ENCODE assay signal across 10 mouse cellular contexts in genomic region chr3:27904659-27905330, GRCm38 (mm10). TPM values are rescaled to one million over a fixed set of nuclear protein-coding genes. Genes with fewer than 3 reads are reported as not detected.
DNase-seq lines count a peak whose midpoint lies in the region; ATAC-seq and TF ChIP-seq lines count a peak whose summit lies in the region.
"Had no signal": no experiment of that assay in that cellular context is flagged by ENCODE, and none has a peak within 500 bp of the region (broad histone marks: within the 10 kb centered on the region; RNA-seq: fewer than 3 reads in every experiment).

No protein-coding gene starts in this region.

- H3K4me1 ChIP-seq in kidney, embryonic 14.5 days (ENCODE audit: control insufficient read depth, insufficient read depth, low read length) = no peaks in the 10 kb centered on the region
- peaks cover 9% of the 10 kb centered on the region for H3K4me1 ChIP-seq in lung, embryonic 16.5 days (replicated peaks; ENCODE audit: control insufficient read depth, insufficient read depth, low read length)
- no peaks in the 10 kb centered on the region for H3K4me1 ChIP-seq in hindbrain, postnatal 0 days (ENCODE audit: insufficient read depth, low read length)

- H3K4me2 ChIP-seq in kidney, embryonic 14.5 days (replicated peaks; ENCODE audit: low read depth, low read length) = no peak overlapping the region
- no peak overlapping the region for H3K4me2 ChIP-seq in lung, embryonic 16.5 days (ENCODE audit: low read depth, low read length)
- H3K4me2 ChIP-seq in hindbrain, postnatal 0 days (ENCODE audit: low read depth, low read length) = no peak overlapping the region
- H3K4me2 ChIP-seq: limb, embryonic 15.5 days had no signal

- TF ChIP-seq CTCF in hindbrain, postnatal 0 days (IDR thresholded peaks at IDR 0.05; ENCODE audit: low read depth) = no peak

- intact Hi-C loops in gastrocnemius, postnatal 14 days (cut with DNase I; ENCODE audit: low total_unique reads) = no loop called here
- intact Hi-C loops in heart, postnatal 25 days (cut with DNase I) = loop anchor here (5.0 kb wide), 1 partner anchor 33 kb away; the partner anchor contains the start of gene Pld1

- H3K9ac ChIP-seq in kidney, embryonic 14.5 days (ENCODE audit: low read depth, low read length) = no peak overlapping the region
- no peak overlapping the region for H3K9ac ChIP-seq in lung, embryonic 16.5 days (ENCODE audit: low read length)
- no peak overlapping the region for H3K9ac ChIP-seq in hindbrain, postnatal 0 days (replicated peaks; ENCODE audit: low read length)
- H3K9ac ChIP-seq: limb, embryonic 15.5 days had no signal

- WGBS in kidney, embryonic 14.5 days = 45% methylated on average over 13 of the region's 13 CpGs
- WGBS in lung, embryonic 16.5 days = 12% methylated on average over 13 of the region's 13 CpGs
- 50% methylated on average over 13 of the region's 13 CpGs for whole genome bisulfite sequencing in hindbrain, postnatal 0 days

- H3K27ac ChIP-seq in kidney, embryonic 14.5 days (ENCODE audit: low read depth, low read length) = no peak overlapping the region
- no peak overlapping the region for H3K27ac ChIP-seq in lung, embryonic 16.5 days (ENCODE audit: low read length)
- H3K27ac ChIP-seq in hindbrain, postnatal 0 days = no peak overlapping the region
- H3K27ac ChIP-seq: limb, embryonic 15.5 days had no signal

- H3K36me3 ChIP-seq in kidney, embryonic 14.5 days (ENCODE audit: control insufficient read depth, insufficient read depth, low read length) = no peaks in the 10 kb centered on the region
- no peaks in the 10 kb centered on the region for H3K36me3 ChIP-seq in lung, embryonic 16.5 days (ENCODE audit: control insufficient read depth, insufficient read depth, low read length)
- H3K36me3 ChIP-seq in hindbrain, postnatal 0 days (ENCODE audit: insufficient read depth, low read length) = no peaks in the 10 kb centered on the region
- H3K36me3 ChIP-seq: limb, embryonic 15.5 days had no signal

- no peaks in the 10 kb centered on the region for H3K27me3 ChIP-seq in kidney, embryonic 14.5 days (ENCODE audit: control insufficient read depth, insufficient read depth, low read length)
- no peaks in the 10 kb centered on the region for H3K27me3 ChIP-seq in lung, embryonic 16.5 days (ENCODE audit: control insufficient read depth, insufficient read depth, low read depth, low read length)
- H3K27me3 ChIP-seq in hindbrain, postnatal 0 days (ENCODE audit: insufficient read depth, low read length) = no peaks in the 10 kb centered on the region
- H3K27me3 ChIP-seq: limb, embryonic 15.5 days had no signal

- peak; percentile 47; the same call in 1 of the 2 replicates for ATAC-seq in kidney, embryonic 14.5 days (ENCODE audit: low FRiP score, low TSS enrichment)
- ATAC-seq in lung, embryonic 16.5 days (ENCODE audit: low read depth) = peak; percentile 42
- ATAC-seq in hindbrain, postnatal 0 days = no peak

- DNase-seq in kidney, adult 11 months = no peak
- DNase-seq in gastrocnemius, postnatal 14 days = peak; percentile 42
- DNase-seq in heart, postnatal 25 days (ENCODE audit: low spot score) = peak; percentile 26
- DNase-seq in hindbrain, postnatal 0 days (ENCODE audit: low spot score) = no peak
- no peak for DNase-seq in cerebellum, adult 8-10 months
- DNase-seq in right cerebral cortex, postnatal 4 days = no peak

- H3K4me3 ChIP-seq in kidney, embryonic 14.5 days (ENCODE audit: low read length) = no peak overlapping the region
- H3K4me3 ChIP-seq in lung, embryonic 16.5 days (ENCODE audit: low read length) = no peak overlapping the region
- no peak overlapping the region for H3K4me3 ChIP-seq in hindbrain, postnatal 0 days (ENCODE audit: low read length)
- H3K4me3 ChIP-seq: limb, embryonic 15.5 days had no signal

- H3K9me3 ChIP-seq in kidney, embryonic 14.5 days (ENCODE audit: control insufficient read depth, low read length) = peaks cover 10% of the 10 kb centered on the region; the same call in 1 of the 2 replicates
- H3K9me3 ChIP-seq in lung, embryonic 16.5 days (ENCODE audit: control insufficient read depth, low read length) = peaks cover 2% of the 10 kb centered on the region; the same call in 1 of the 2 replicates
- H3K9me3 ChIP-seq in hindbrain, postnatal 0 days (ENCODE audit: low read length) = no peaks in the 10 kb centered on the region
- H3K9me3 ChIP-seq: limb, embryonic 15.5 days had no signal

RNA-seq across cellular contexts. Expression of gene Tmem212, which starts 8.6 kb away (rescaled TPM):
- not detected in 2 replicates for polyA plus RNA-seq in kidney, embryonic 14.5 days (2014; fragmentation: Nextera tagmentation; extraction: Ambion mirVana)
- not detected for total RNA-seq in gastrocnemius, postnatal 14 days (2021)
- not detected for total RNA-seq in heart, postnatal 25 days (2021)
- 3.5 and 7.7 TPM in 2 replicates for polyA plus RNA-seq in lung, embryonic 16.5 days (2015; fragmentation: Nextera tagmentation; extraction: Ambion mirVana)
- 1.8 and 7.2 TPM in 2 replicates for total RNA-seq in hindbrain, postnatal 0 days (2014; rRNA removed)
- 1.6 and 2.8 TPM in 2 replicates for polyA plus RNA-seq in hindbrain, postnatal 0 days (2015; fragmentation: Nextera tagmentation; extraction: Ambion mirVana)
- total RNA-seq: hematopoietic stem cell, adult 5-6 weeks had no signal
- polyA plus RNA-seq: limb, embryonic 15.5 days had no signal

RNA-seq across cellular contexts. Expression of gene Pld1, which starts 33.7 kb away (rescaled TPM):
- polyA plus RNA-seq in kidney, embryonic 14.5 days (2014; fragmentation: Nextera tagmentation; extraction: Ambion mirVana) = 2.9 and 4.8 TPM in 2 replicates
- 10 to 100 TPM in 1 of 2 experiments, 1 to 10 TPM in 1; 6.7 to 10.5 TPM for total RNA-seq in gastrocnemius, postnatal 14 days (2021)
- 10 to 100 TPM; 12.5 to 13.5 TPM for total RNA-seq in heart, postnatal 25 days (2021)
- polyA plus RNA-seq in lung, embryonic 16.5 days (2015; fragmentation: Nextera tagmentation; extraction: Ambion mirVana) = 11.5 TPM in 2 replicates
- total RNA-seq in hindbrain, postnatal 0 days (2014; rRNA removed) = 10.7 and 19.7 TPM in 2 replicates
- polyA plus RNA-seq in hindbrain, postnatal 0 days (2015; fragmentation: Nextera tagmentation; extraction: Ambion mirVana) = 3.9 and 5.7 TPM in 2 replicates

Comparison
In these comparisons a context has a peak if more than half of its experiments do, and no peak if none do; other contexts are left out.
1. DNase-seq: peak in gastrocnemius, postnatal 14 days (single experiment) and heart, postnatal 25 days (single experiment); none in kidney, adult 11 months (single experiment), hindbrain, postnatal 0 days (single experiment), cerebellum, adult 8-10 months (single experiment) and right cerebral cortex, postnatal 4 days (single experiment).